Mouse (Mus musculus) brown adipose tissue, adult 24 weeks (tissue): Measurements from ENCODE around the gene 4931409K22Rik. TPM values are rescaled to one million over a fixed set of nuclear protein-coding genes. Genes with fewer than 3 reads are reported as not detected.
"Not testable (repeated sequence)": the region's sequence is repeated elsewhere in the genome, so short reads cannot be mapped to it uniquely, and the experiment has no call there.

Source experiments
- H3K27ac ChIP-seq: fragments of 200-500 bp; replicated peaks from 2 replicates; pipeline ENCODE4 v1.5.1; 2012; ENCODE audit warnings: low read depth, mild to moderate bottlenecking, low read length
- H3K4me1 ChIP-seq: fragments of 200-500 bp; 2 replicates; pipeline ENCODE4 v1.6.1; 2012; ENCODE audit warnings: low read length, mixed read lengths; ENCODE audit not compliant: control insufficient read depth, insufficient read depth, insufficient read length
- H3K4me3 ChIP-seq: fragments of 200-500 bp; 2 replicates; pipeline ENCODE4 v1.5.1; 2012; ENCODE audit warnings: low read depth, mild to moderate bottlenecking, low read length, moderate library complexity; ENCODE audit not compliant: insufficient read depth
- polyA plus RNA-seq: library from polyadenylated mRNA; stranded (reverse); fragments of >200 nt; gene quantifications from 2 replicates; pipeline ENCODE4 v1.2.4, GENCODE M21; 2012; ENCODE audit not compliant: missing spikeins, insufficient read depth, insufficient read length

Gene 4931409K22Rik
- polyA plus RNA-seq, 1 experiment, result not detected

DNA sequence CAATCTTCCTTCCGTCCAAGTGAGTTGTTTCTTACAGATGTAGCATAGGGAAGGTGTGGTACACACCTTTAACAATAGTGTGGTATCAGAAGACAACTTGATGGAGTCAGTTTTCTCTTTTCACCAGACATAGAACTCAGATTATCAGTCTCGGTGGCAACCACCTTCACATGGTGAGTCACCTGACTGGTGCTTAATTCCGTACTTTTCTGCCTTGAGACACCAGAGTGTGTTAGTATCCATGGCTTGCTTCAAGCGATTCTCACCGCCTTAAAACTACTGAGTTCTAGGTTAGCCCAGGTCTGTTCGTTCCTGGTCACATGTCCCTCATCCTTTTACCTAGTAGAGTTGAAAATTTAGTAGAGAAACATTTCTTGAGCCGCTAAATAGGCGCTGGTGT lies 29.5 kb upstream of the 4931409K22Rik start:
- peak overlapping the region; percentile 43 for H3K27ac ChIP-seq
- peaks cover 6% of the 10 kb centered on the region for H3K4me1 ChIP-seq
- H3K4me3 ChIP-seq, result peak overlapping the region; percentile 93

- peak overlapping the region; percentile 85 for H3K27ac ChIP-seq
- H3K4me3 ChIP-seq, result peak overlapping the region; percentile 69
- H3K4me1 ChIP-seq, result peaks cover 5% of the 10 kb centered on the region; the same call in 1 of the 2 replicates
These were observed 21.7 kb upstream of the 4931409K22Rik start for GRCm38 (mm10) chr5:24578109-24578963.

DNA sequence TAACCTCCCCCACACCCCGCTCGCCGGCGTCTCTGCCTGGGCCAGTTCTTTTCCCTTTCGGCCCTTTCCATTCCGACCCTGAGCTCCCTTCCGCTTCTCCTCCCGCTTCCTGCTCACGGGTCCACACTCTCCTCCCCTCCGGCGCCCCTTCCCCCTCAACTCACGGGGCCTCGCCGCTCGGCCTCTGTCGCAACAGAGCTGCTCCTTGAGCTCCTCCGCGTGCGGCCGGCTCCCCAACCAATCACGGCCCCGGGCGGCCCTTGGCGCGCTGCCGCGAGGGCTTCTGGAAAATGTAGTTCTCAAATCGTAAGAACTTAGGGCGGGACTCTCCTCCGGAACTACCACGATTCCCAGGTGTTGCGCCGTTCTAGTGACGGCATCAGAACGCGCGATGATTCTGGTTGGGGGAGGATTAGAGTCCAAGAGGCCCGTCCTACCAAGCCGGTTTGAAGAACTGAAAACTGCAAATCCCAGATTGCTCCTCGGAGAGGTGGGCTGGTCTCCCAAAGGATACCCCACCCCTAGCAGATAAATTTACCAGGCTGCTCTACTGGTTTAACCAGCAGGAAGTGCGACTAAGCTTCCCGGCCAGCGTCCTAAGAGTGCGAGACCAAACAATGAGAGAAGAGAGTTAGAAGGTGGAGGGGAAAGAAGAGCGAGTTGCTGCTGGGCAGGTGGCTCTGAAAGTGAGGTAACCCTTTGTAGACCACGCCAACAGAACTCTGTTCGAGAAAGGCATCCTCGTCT lies 20.7 kb upstream of the 4931409K22Rik start, which contains the start of gene Abcf2:
Gene Abcf2, minus strand, starts transcription at position 285 of the 747 bp plus-strand sequence.
- H3K27ac ChIP-seq, result peak within 1 kb of the TSS; percentile 85
- H3K4me1 ChIP-seq, result peaks cover 5% of the 10 kb centered on the region; the same call in 1 of the 2 replicates
- peak within 1 kb of the TSS; percentile 78 for H3K4me3 ChIP-seq

- H3K4me1 ChIP-seq, result peaks cover 5% of the 10 kb centered on the region; the same call in 1 of the 2 replicates
- H3K27ac ChIP-seq, result peak overlapping the region; percentile 56
- peak overlapping the region; percentile 78 for H3K4me3 ChIP-seq
These were observed 20.2 kb upstream of the 4931409K22Rik start for GRCm38 (mm10) chr5:24576801-24577182.

GRCm38 (mm10) chr5:24575948-24576347 lies 19.3 kb upstream of the 4931409K22Rik start:
- peak overlapping the region; percentile 78 for H3K4me3 ChIP-seq

GRCm38 (mm10) chr5:24555335-24555734 lies 1.3 kb downstream of the 4931409K22Rik start:
- H3K4me3 ChIP-seq, result not testable (repeated sequence)

More at GRCm38 (mm10) chr5:24575948-24576347, 19.3 kb upstream of the 4931409K22Rik start:
- Histone ChIP-seq H3K4me1 (peaks cover 5% of the 10 kb centered on the region; the same call in 1 of the 2 replicates), H3K27ac (no peak overlapping the region)

DNA sequence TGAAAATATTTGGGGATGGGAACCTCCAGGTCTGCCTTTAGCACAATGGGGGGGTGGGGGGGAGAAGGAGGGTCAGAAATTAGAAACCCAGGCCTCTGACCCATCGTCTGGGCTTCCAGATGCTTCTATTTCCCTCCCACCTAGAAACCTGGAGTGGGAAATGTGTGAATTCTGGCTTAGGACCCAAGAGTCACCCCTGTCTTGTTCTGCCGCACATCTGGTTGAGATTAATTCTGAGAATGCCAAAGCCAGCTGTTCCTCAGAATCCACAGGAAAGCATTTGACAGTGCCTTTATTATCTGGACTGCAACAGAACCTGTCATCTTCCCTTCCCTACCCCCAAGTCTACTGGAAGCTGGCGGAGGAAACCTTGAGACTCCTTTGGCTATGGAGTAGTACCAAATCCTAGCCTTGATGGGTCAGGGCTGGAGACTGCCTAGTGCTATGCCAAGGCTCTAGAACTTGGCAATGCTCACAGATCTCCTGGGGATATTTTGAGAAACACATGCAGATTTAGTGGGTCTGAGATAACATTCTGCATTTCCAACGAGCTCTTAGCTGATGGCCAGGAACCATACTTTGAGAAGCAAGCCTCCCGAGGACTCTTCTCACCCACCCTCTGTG lies 2.9 kb downstream of the 4931409K22Rik start:
- Histone ChIP-seq H3K27ac (no peak overlapping the region), H3K4me1 (no peaks in the 10 kb centered on the region), H3K4me3 (no peak overlapping the region)

More at GRCm38 (mm10) chr5:24555335-24555734, 1.3 kb downstream of the 4931409K22Rik start:
- not testable (repeated sequence) for H3K27ac ChIP-seq, H3K4me1 ChIP-seq

- Histone ChIP-seq H3K4me3 (no peak overlapping the region), H3K4me1 (no peaks in the 10 kb centered on the region), H3K27ac (no peak overlapping the region)
These were observed 5.3 kb downstream of the 4931409K22Rik start for GRCm38 (mm10) chr5:24551317-24551688.

DNA sequence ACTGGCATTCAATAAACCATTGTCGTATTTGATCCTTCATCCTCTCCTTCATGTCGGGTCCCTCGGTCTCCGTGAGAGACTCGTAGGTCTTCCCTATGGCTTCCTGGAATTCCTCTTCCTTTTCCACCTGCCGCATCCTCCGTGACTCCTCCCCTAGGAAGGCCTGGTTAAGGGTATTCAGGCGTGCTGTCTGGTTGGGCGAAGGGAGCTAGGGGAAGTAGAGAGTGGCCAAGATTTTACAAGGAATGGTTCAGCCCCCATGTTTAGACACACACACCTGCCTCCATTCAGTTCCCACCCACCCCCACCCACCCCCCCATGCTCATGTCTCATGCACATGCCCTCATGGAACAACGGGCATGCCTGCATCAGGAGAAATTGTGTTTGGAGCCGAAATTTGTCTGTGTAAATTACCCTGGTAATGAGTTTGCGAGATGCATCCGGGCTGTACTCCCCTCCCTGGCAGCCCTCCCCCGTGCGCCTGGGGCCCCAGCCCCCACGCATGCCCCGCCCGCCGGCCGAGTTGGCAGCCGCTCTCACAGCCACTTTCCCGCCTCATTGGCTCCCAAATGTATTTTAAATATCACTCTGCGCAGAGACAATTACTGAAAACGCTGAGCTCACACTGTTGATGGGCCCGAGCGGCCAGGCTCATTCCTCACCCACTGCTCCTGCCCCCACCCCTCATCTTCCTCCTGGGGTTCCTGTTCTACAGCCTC lies 5.9 kb downstream of the 4931409K22Rik start:
- H3K4me3 ChIP-seq, result no peak overlapping the region
- H3K27ac ChIP-seq, result no peak overlapping the region

GRCm38 (mm10) chr5:24542643-24543042 lies 14.0 kb downstream of the 4931409K22Rik start:
- Histone ChIP-seq H3K27ac (no peak overlapping the region), H3K4me1 (no peaks in the 10 kb centered on the region), H3K4me3 (no peak overlapping the region)

More for the DNA sequence above, 5.9 kb downstream of the 4931409K22Rik start:
- no peaks in the 10 kb centered on the region for H3K4me1 ChIP-seq

- Histone ChIP-seq H3K4me1 (no peaks in the 10 kb centered on the region), H3K27ac (no peak overlapping the region), H3K4me3 (no peak overlapping the region)
These were observed 15.5 kb downstream of the 4931409K22Rik start for GRCm38 (mm10) chr5:24541144-24541569.

DNA sequence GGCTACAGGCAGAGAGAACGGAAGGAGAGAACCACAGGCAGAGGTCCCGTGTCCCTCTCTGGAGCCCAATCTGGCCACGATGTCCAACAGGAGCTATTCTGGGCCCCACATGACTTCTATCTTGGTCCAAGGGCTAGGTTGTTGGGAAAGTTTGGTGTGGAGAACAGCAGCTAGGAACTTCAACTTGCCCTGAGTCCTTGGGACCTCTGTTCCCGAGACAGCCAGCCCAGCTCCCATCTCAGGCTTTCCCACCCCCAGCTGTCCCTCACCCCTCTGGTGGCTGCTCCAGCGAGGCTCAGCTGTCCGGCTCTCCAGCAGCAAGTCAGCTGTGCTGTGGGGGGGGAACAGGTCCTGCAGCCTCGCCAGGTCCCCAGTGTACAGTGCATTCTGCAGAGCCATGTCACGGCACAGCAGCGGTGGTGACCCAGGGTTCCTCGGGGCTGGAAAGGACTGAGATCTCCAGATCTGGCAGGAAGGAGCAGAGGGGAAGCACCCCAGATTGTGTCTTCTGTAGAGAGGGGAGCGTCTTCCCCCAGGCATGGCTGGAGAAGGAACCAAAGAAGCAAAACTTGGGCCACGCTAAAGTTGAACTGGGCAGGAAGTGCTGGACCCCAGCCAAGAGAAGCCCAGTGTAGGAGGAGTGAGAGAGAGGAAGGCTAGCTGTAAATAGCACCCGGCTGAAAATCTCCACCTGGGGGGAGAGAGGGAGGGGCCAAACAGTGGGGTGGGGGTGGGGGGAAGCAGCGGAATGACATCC lies 16.0 kb downstream of the 4931409K22Rik start, which contains the start of gene Asb10:
Gene Asb10, minus strand, starts transcription at position 592 of the 757 bp plus-strand sequence.
- no peak within 1 kb of the TSS; the same call in 1 of the 2 replicates for H3K27ac ChIP-seq
- H3K4me1 ChIP-seq, result no peaks in the 10 kb centered on the region
- H3K4me3 ChIP-seq, result peak within 1 kb of the TSS; percentile 26; the same call in 1 of the 2 replicates

- no peaks in the 10 kb centered on the region for H3K4me1 ChIP-seq
- H3K4me3 ChIP-seq, result peak overlapping the region; percentile 26; the same call in 1 of the 2 replicates
- H3K27ac ChIP-seq, result no peak overlapping the region; the same call in 1 of the 2 replicates
These were observed 16.9 kb downstream of the 4931409K22Rik start for GRCm38 (mm10) chr5:24539571-24540296.
